Mouse (Mus musculus) urinary bladder, postnatal 10 days (tissue): ENCODE measurements around the gene Rcsd1.

Experiments
- DNase-seq: peaks from one replicate; pipeline ENCODE4 v3.0.0; 2022; ENCODE audit warnings: low spot score

The Rcsd1 gene

GRCm38 (mm10) chr1:165661725-165662124 lies 47.8 kb downstream of the Rcsd1 start:
- no peak for DNase-seq

- DNase-seq: no peak
These were observed 48.4 kb downstream of the Rcsd1 start for GRCm38 (mm10) chr1:165661191-165661590.

- DNase-seq: no peak
These were observed 48.8 kb downstream of the Rcsd1 start for GRCm38 (mm10) chr1:165660774-165661173.

- DNase-seq: no peak
These were observed 51.0 kb downstream of the Rcsd1 start for GRCm38 (mm10) chr1:165658602-165659001.

GRCm38 (mm10) chr1:165655482-165655881 lies 54.1 kb downstream of the Rcsd1 start:
- DNase-seq: no peak

- no peak for DNase-seq
These were observed 54.5 kb downstream of the Rcsd1 start for GRCm38 (mm10) chr1:165655022-165655421.

- DNase-seq: no peak
These were observed 56.3 kb downstream of the Rcsd1 start for GRCm38 (mm10) chr1:165653126-165653885.

GRCm38 (mm10) chr1:165652507-165652906 lies 57.0 kb downstream of the Rcsd1 start:
- DNase-seq: no peak

GRCm38 (mm10) chr1:165651158-165651557 lies 58.4 kb downstream of the Rcsd1 start:
- DNase-seq: no peak

GRCm38 (mm10) chr1:165645102-165645501 lies 64.5 kb downstream of the Rcsd1 start:
- DNase-seq: no peak

GRCm38 (mm10) chr1:165643735-165644134 lies 65.8 kb downstream of the Rcsd1 start:
- no peak for DNase-seq

GRCm38 (mm10) chr1:165642780-165643311 lies 66.7 kb downstream of the Rcsd1 start:
- DNase-seq: no peak

- DNase-seq: peak; percentile 71
These were observed 67.5 kb downstream of the Rcsd1 start for GRCm38 (mm10) chr1:165641786-165642771.

- no peak for DNase-seq
These were observed 68.2 kb downstream of the Rcsd1 start for GRCm38 (mm10) chr1:165641271-165641771.

- DNase-seq: no peak
These were observed 73.3 kb downstream of the Rcsd1 start for GRCm38 (mm10) chr1:165636289-165636688.

- no peak for DNase-seq
These were observed 74.3 kb downstream of the Rcsd1 start for GRCm38 (mm10) chr1:165635055-165635897.

- peak; percentile 95 for DNase-seq
These were observed 75.2 kb downstream of the Rcsd1 start, which contains the start of gene Mpzl1 for GRCm38 (mm10) chr1:165634151-165634884. Gene Mpzl1 (minus strand): TSS chr1:165634538.

- no peak for DNase-seq
These were observed 76.2 kb downstream of the Rcsd1 start for GRCm38 (mm10) chr1:165633345-165633744.

GRCm38 (mm10) chr1:165631136-165631535 lies 78.4 kb downstream of the Rcsd1 start:
- DNase-seq: no peak

GRCm38 (mm10) chr1:165629975-165630374 lies 79.6 kb downstream of the Rcsd1 start:
- DNase-seq: no peak

GRCm38 (mm10) chr1:165628603-165629002 lies 81.0 kb downstream of the Rcsd1 start:
- no peak for DNase-seq
